Mouse (Mus musculus) liver, embryonic 13.5 days (tissue): ENCODE data around the gene Chil1. TPM values are rescaled to one million over a fixed set of nuclear protein-coding genes. Genes with fewer than 3 reads are reported as not detected.

Experiments used
- ATAC-seq: fragments of 200-750 bp; cut with Nextera tagmentation; 2 replicates; pipeline ENCODE4 v1.8.0; 2017; ENCODE audit warnings: low read depth, mild to moderate bottlenecking, moderate number of reproducible peaks, moderate library complexity
- DNase-seq: peaks from one replicate; pipeline ENCODE4 v3.0.0; 2022
- H3K27ac ChIP-seq: fragments of 300-500 bp; sonication (generic); 2 replicates; pipeline ENCODE4 v1.5.1; 2015; ENCODE audit warnings: moderate library complexity, mild to moderate bottlenecking, inconsistent platforms
- H3K27me3 ChIP-seq: fragments of 300-500 bp; sonication (generic); 2 replicates; pipeline ENCODE4 v1.6.1; 2015; ENCODE audit warnings: mild to moderate bottlenecking, inconsistent platforms
- H3K36me3 ChIP-seq: fragments of 300-500 bp; sonication (generic); 2 replicates; pipeline ENCODE4 v1.6.1; 2015; ENCODE audit warnings: mild to moderate bottlenecking, inconsistent platforms
- H3K4me1 ChIP-seq: fragments of 300-500 bp; sonication (generic); replicated peaks from 2 replicates; pipeline ENCODE4 v1.6.1; 2015; ENCODE audit warnings: inconsistent platforms
- H3K4me2 ChIP-seq: fragments of 300-500 bp; sonication (generic); 2 replicates; pipeline ENCODE4 v1.6.1; 2015; ENCODE audit warnings: inconsistent platforms, mild to moderate bottlenecking, moderate library complexity
- H3K4me3 ChIP-seq: fragments of 300-500 bp; sonication (generic); replicated peaks from 2 replicates; pipeline ENCODE4 v1.5.1; 2015; ENCODE audit warnings: mild to moderate bottlenecking, inconsistent platforms
- H3K9ac ChIP-seq: fragments of 300-500 bp; sonication (generic); 2 replicates; pipeline ENCODE4 v1.6.1; 2015; ENCODE audit warnings: mild to moderate bottlenecking, inconsistent platforms
- H3K9me3 ChIP-seq: fragments of 300-500 bp; sonication (generic); replicated peaks from 2 replicates; pipeline ENCODE4 v1.6.1; 2016; ENCODE audit warnings: inconsistent platforms
- WGBS: fragments of 180-500 bp; shearing (Covaris S2); methylation state at CpG from one replicate; pipeline ENCODE4 v1.1.7; 2015; ENCODE audit not compliant: insufficient replicate concordance; 5-methylcytosine and 5-hydroxymethylcytosine counted together
- polyA plus RNA-seq: library from polyadenylated mRNA; unstranded; fragments of >200 nt; fragmentation: Nextera tagmentation; extraction: Ambion mirVana; gene quantifications from 2 replicates; pipeline ENCODE4 v1.2.1, GENCODE M21; 2015

The Chil1 gene
- polyA plus RNA-seq, 1 experiment from 2014 or later: 2.4 TPM

DNA sequence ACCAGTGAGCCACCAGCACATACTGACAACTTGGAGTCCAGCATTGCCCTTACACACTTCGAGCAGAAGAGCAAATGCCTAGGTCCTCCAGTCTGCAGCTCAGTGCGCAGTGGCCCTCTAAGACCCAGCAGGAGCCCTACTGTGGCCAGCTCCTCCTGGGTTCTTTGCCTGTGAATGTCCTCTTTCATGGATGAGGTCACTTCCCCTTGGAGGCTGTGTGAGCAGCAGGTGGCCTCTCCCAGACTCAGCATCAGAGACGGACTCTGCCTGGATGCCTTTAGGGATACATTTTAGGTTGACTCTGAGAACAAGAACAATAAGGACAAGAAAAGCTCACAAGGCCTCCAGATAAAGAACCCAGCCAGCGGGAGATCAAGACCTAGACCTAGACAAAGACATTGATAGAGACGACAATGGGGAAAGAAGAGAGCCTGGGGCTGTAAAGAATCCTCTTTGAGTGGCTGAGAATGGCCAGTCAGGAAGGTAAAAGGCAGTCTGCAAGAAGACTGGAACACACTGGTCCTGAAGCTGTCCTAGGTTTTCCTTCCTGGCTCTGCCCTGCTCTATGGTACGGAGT, 28.3 kb downstream of the Chil1 start:
- H3K9me3 ChIP-seq: no peaks in the 10 kb centered on the region; the same call in 1 of the 2 replicates
- H3K4me3 ChIP-seq: no peak overlapping the region
- ATAC-seq: no peak
- no peak overlapping the region for H3K4me2 ChIP-seq
- no peak for DNase-seq
- H3K27me3 ChIP-seq: peaks cover 10% of the 10 kb centered on the region
- WGBS: 50% methylated on average over 6 of the region's 6 CpGs
- peaks cover 37% of the 10 kb centered on the region for H3K4me1 ChIP-seq
- no peak overlapping the region for H3K9ac ChIP-seq
- no peak overlapping the region for H3K27ac ChIP-seq
- no peaks in the 10 kb centered on the region for H3K36me3 ChIP-seq

DNA sequence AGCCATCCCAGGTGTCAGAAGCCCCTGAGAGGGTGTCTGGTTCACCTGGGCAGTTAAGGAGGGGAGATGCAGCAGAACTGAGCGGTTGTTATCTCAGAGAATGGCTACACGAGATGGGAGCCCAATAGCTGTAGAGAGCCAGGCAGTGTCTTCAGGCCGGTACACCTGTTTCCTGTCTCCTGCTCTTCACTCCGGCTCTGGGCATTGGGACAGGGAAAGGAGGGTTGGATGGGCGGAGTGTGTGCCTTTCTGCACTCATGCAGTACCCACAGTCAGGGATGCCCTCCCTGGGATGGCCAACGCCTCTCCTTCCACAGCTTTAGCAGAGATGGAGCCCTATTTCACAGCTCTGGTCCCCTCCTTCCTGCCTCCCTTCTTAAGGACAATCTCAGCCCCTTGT, 29.1 kb downstream of the Chil1 start:
- no peak overlapping the region for H3K4me3 ChIP-seq
- no peak for ATAC-seq
- peaks cover 29% of the 10 kb centered on the region for H3K4me1 ChIP-seq
- no peaks in the 10 kb centered on the region; the same call in 1 of the 2 replicates for H3K9me3 ChIP-seq
- no peak overlapping the region for H3K4me2 ChIP-seq
- no peak overlapping the region for H3K27ac ChIP-seq
- WGBS: 30% methylated on average over 6 of the region's 6 CpGs
- H3K9ac ChIP-seq: no peak overlapping the region
- H3K27me3 ChIP-seq: peaks cover 10% of the 10 kb centered on the region
- DNase-seq: no peak
- no peaks in the 10 kb centered on the region for H3K36me3 ChIP-seq

DNA sequence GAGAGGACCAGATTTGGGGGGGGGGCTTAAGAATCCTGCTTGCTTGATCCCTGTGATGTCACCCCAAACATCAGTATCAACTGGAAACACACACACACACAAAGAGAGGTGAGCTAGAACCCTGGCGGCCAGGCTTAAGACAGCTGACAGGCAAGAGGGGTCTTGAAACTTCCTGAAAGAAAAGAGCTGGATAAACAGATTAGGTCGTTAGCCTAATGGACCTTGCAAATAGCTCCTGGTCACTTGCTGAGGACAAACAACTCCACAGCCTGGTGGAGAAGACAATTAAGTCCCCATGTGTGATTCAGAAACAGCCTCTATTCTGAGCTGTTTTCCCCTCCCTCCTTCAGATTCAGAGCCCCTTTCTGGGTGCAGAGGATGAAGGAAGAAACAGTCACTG, 29.7 kb downstream of the Chil1 start:
- H3K4me2 ChIP-seq: no peak overlapping the region
- no peaks in the 10 kb centered on the region for H3K36me3 ChIP-seq
- ATAC-seq: no peak
- no peaks in the 10 kb centered on the region; the same call in 1 of the 2 replicates for H3K9me3 ChIP-seq
- peaks cover 10% of the 10 kb centered on the region for H3K27me3 ChIP-seq
- DNase-seq: no peak
- H3K9ac ChIP-seq: no peak overlapping the region
- peaks cover 24% of the 10 kb centered on the region for H3K4me1 ChIP-seq
- 17% methylated on average over 2 of the region's 2 CpGs for WGBS
- H3K27ac ChIP-seq: no peak overlapping the region
- H3K4me3 ChIP-seq: no peak overlapping the region

DNA sequence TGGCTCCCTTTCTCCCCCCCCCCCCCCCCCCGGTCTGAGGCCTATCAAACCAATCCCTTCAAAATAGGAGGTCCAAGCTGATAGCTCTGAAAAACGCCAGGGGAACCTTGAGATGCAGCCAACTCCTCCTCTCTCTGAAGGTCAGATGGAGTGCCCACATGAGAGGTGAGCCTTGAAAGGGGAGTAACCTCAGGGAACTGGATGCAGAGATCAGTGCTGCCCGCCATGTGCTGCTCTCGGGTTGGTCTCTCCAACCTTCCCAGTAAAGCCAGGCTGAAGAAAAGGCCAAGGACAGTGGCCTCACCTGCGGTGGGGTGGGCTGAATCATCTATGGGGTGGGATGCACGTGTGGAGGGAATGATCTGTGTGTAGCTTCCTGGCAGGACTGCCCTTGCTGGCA, 30.4 kb downstream of the Chil1 start:
- Histone ChIP-seq H3K27ac (no peak overlapping the region), H3K27me3 (peaks cover 10% of the 10 kb centered on the region), H3K36me3 (no peaks in the 10 kb centered on the region), H3K9me3 (no peaks in the 10 kb centered on the region; the same call in 1 of the 2 replicates), H3K9ac (no peak overlapping the region), H3K4me1 (peaks cover 22% of the 10 kb centered on the region), H3K4me3 (no peak overlapping the region), H3K4me2 (no peak overlapping the region)
- 63% methylated on average over 5 of the region's 6 CpGs for whole genome bisulfite sequencing
- ATAC-seq (no peak), DNase-seq (no peak)

DNA sequence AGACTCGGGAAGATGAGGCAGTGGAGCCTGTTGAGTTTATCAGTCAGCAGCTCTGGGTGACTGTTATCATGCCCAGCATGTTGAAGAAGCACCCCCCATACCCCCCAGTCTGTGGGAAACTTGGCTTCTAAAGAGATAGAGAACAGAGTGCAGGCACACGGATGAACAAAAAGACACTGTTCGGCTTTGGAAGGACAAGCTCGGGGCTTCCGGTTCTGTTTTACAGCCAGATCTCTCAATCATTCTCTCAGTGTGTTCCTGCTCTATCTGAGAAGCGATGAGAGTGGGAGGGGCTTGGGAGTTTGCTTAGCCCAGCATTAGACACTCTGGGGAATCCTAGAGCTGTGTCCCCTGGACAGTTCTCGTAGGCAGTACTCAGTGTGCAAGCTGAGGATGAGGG, 31.4 kb downstream of the Chil1 start:
- H3K9ac ChIP-seq: 0 out of 2 replicates have a peak overlapping the region, but pooled peaks have one; percentile 20
- H3K27me3 ChIP-seq: peaks cover 10% of the 10 kb centered on the region
- H3K4me2 ChIP-seq: peak overlapping the region; percentile 41
- whole genome bisulfite sequencing: 22% methylated on average over 7 of the region's 7 CpGs
- peaks cover 22% of the 10 kb centered on the region for H3K4me1 ChIP-seq
- no peaks in the 10 kb centered on the region for H3K36me3 ChIP-seq
- ATAC-seq: peak; percentile 86
- peak; percentile 40 for DNase-seq
- no peaks in the 10 kb centered on the region for H3K9me3 ChIP-seq
- peak overlapping the region; percentile 35; the same call in 1 of the 2 replicates for H3K27ac ChIP-seq
- H3K4me3 ChIP-seq: no peak overlapping the region

DNA sequence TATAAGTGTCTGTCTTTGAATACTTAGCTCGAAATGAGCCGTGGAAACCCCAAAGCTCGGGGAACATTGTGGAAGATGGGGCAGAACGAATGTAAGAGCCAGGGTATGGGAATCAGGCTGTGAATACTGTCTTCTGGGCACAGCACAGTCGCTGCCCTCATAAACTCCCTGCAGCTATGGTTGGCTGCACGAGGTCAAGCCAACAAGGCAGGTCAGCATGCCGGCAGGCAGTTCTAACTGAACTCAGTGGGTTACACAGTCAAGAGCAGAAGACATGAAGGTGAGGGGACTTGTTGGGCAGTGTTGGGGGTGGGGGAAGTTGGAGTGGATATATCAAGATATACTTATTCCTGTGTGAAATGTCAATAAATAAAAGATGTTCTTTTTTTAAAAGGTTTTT, 33.1 kb downstream of the Chil1 start:
- peaks cover 22% of the 10 kb centered on the region for H3K4me1 ChIP-seq
- no peak overlapping the region for H3K9ac ChIP-seq
- ATAC-seq (no peak), DNase-seq (no peak)
- peaks cover 8% of the 10 kb centered on the region for H3K27me3 ChIP-seq
- H3K4me3 ChIP-seq: no peak overlapping the region
- H3K27ac ChIP-seq: no peak overlapping the region
- H3K9me3 ChIP-seq: no peaks in the 10 kb centered on the region
- 61% methylated on average over 7 of the region's 7 CpGs for WGBS
- H3K4me2 ChIP-seq: no peak overlapping the region
- H3K36me3 ChIP-seq: no peaks in the 10 kb centered on the region

DNA sequence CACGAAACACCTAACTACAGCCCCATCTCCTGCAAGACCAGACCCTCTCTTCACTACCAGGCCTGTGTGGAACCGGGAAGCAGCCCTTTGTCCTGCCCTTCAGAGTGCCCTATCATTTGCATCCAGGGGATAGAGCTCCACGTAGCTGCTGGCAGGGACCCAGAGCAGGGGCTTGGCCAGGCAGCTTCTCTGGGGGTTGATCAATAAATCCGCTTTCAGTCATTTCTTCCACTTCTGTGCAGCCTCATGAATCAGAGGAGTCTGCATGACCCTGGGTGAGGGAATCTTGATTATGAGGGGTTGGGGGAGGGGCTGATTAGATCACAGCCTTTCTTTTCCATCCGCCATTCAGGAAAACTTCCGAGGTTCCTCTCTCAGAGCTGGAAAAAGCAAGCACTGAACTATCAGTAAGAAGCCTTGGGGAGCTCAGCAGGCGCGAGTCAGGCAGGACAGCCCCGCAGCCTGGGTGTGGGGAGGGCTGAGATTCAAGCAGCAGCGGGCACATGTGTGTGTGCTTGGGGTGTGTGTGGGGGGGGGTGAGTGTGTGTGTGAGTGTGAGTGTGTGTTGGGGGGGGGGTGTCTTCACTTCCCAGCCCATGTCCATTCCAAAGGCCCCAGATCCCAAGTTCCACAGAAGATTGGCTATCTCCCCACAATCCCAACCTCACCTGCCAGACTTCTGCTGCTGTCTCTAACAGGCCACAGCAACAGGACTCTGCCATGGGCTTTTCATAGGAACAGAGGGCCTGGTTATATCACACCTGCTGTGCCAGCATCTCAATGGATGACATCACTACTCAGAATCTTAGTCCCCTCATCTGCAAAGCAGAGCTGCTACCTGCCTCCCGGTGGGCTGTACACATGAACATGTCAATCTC, 34.0 kb downstream of the Chil1 start:
- no peak for DNase-seq
- no peak overlapping the region for H3K4me3 ChIP-seq
- H3K9me3 ChIP-seq: no peaks in the 10 kb centered on the region
- H3K4me1 ChIP-seq: peaks cover 23% of the 10 kb centered on the region
- H3K9ac ChIP-seq: no peak overlapping the region
- H3K4me2 ChIP-seq: no peak overlapping the region
- 38% methylated on average over 11 of the region's 11 CpGs for WGBS
- no peak for ATAC-seq
- H3K27me3 ChIP-seq: peaks cover 3% of the 10 kb centered on the region
- H3K36me3 ChIP-seq: no peaks in the 10 kb centered on the region
- no peak overlapping the region for H3K27ac ChIP-seq

DNA sequence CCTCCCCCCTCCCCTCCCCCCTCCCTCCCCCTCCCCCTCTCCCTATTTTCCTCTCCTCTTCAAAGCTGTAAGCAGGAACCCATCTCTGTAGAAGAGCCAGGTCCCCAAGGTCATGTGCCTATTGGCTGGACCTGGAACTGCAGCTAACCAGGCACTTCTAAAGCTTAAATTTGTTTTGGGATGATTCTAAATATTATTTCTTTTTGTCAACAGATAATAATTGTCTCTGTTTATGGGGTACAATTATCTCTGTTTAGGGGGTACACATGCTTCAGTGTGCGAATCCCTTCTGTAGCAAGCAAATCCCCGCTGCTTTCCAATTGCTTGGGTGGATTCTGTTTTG, 34.6 kb downstream of the Chil1 start:
- Histone ChIP-seq H3K9ac (no peak overlapping the region), H3K27me3 (peaks cover 3% of the 10 kb centered on the region; the same call in 1 of the 2 replicates), H3K9me3 (no peaks in the 10 kb centered on the region), H3K4me2 (no peak overlapping the region), H3K36me3 (no peaks in the 10 kb centered on the region), H3K4me3 (no peak overlapping the region), H3K4me1 (peaks cover 29% of the 10 kb centered on the region), H3K27ac (no peak overlapping the region)
- DNase-seq (no peak), ATAC-seq (no peak)
- 69% methylated on average over 2 of the region's 2 CpGs for WGBS

DNA sequence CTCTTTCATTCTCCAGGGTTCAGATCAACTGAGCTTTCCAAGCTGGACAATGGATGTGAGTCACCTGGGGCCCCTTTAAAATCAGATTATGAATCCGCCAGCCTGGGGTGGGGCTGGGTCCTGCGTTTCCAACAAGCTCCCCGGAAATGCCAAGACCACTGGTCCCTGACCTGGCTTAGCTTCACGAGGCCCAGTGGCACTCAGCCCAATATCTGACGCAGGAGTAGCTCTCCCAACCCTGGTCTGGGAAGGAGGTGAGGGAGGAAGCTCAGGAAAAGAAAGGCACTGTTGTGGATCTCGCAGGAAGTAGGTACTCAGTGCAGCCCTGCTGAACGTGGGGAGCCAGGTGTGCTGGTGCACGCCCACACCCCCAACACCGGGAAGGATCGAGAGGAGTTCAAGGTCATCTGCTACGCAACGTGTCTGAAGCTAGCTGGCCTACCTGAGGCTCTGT, 35.1 kb downstream of the Chil1 start:
- 44% methylated on average over 12 of the region's 12 CpGs for WGBS
- Histone ChIP-seq H3K4me2 (no peak overlapping the region), H3K27me3 (0 out of 2 replicates have a peak, but pooled peaks cover 3% of the 10 kb centered on the region), H3K4me3 (no peak overlapping the region), H3K4me1 (peaks cover 33% of the 10 kb centered on the region), H3K9ac (no peak overlapping the region), H3K36me3 (no peaks in the 10 kb centered on the region), H3K27ac (no peak overlapping the region), H3K9me3 (no peaks in the 10 kb centered on the region)
- DNase-seq (no peak), ATAC-seq (no peak)

DNA sequence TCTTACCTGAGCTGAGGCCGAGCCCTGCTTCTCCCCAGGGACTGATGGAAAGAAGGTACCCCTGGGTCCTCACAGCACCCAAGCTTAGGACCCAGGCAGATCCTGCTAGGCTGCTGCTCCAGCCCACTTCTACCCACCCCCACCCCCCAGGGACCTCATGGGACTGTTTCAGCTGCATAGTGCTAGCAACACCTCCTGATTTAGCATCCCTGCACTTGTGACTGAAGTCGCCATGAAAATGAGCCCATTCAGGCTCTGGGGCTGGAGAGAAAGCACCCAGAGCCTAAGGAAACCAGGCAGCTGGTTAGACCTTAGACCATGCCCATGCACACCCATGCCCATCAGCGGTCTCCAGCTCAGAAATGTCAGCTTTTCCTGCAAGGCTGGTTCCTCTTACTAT, 36.0 kb downstream of the Chil1 start:
- ATAC-seq (no peak), DNase-seq (no peak)
- Histone ChIP-seq H3K9ac (no peak overlapping the region), H3K36me3 (no peaks in the 10 kb centered on the region), H3K4me3 (no peak overlapping the region), H3K4me1 (peaks cover 30% of the 10 kb centered on the region), H3K9me3 (no peaks in the 10 kb centered on the region), H3K4me2 (no peak overlapping the region), H3K27me3 (0 out of 2 replicates have a peak, but pooled peaks cover 3% of the 10 kb centered on the region), H3K27ac (no peak overlapping the region)
- WGBS: 52% methylated on average over 3 of the region's 3 CpGs

DNA sequence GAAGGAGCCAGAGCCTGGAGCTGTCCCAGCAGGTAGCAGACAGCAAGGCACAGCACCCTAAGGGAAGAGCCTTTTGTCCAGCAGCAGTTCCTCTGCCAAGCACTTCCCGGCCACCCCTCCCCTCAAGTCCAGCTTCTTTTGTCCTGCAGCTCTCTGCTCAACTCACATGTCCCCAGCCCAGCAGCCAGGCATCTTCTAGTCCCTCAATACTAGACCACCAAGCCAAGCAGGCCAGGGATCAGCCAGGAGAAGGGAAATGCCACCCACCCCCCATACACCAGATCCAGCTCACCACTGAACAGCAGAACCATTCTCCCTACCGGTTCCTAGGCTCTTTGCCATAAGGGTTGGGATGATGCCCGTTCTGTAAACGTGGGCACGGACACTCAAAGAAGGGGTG, 37.6 kb downstream of the Chil1 start:
- Histone ChIP-seq H3K27ac (no peak overlapping the region), H3K9ac (no peak overlapping the region), H3K4me3 (no peak overlapping the region), H3K27me3 (peaks cover 14% of the 10 kb centered on the region), H3K9me3 (no peaks in the 10 kb centered on the region), H3K4me1 (peaks cover 15% of the 10 kb centered on the region), H3K36me3 (no peaks in the 10 kb centered on the region), H3K4me2 (no peak overlapping the region)
- WGBS: 72% methylated on average over 5 of the region's 5 CpGs
- DNase-seq (no peak), ATAC-seq (no peak)
